18 mouse cellular contexts compared by ENCODE assay signal in genomic region chr14:33053441-33053840, GRCm38 (mm10).
DNase-seq lines count a peak whose midpoint lies in the region; ATAC-seq and TF ChIP-seq lines count a peak whose summit lies in the region.
"Had no signal": no experiment of that assay in that cellular context is flagged by ENCODE, and none has a peak within 500 bp of the region (broad histone marks: within the 10 kb centered on the region; RNA-seq: fewer than 3 reads in every experiment).

No protein-coding gene starts in this region.

- H3K4me1 ChIP-seq in forebrain, embryonic 14.5 days (ENCODE audit: control insufficient read depth, insufficient read depth, low read length), result no peaks in the 10 kb centered on the region
- H3K4me1 ChIP-seq in forebrain, embryonic 11.5 days (replicated peaks; ENCODE audit: control insufficient read depth, insufficient read depth, low read length), result peaks cover 5% of the 10 kb centered on the region; the same call in 1 of the 2 replicates
- H3K4me1 ChIP-seq in hindbrain, embryonic 10.5 days (replicated peaks), result peaks cover 18% of the 10 kb centered on the region
- peaks cover 7% of the 10 kb centered on the region; the same call in 1 of the 2 replicates for H3K4me1 ChIP-seq in hindbrain, postnatal 0 days (ENCODE audit: insufficient read depth, low read length)
- H3K4me1 ChIP-seq in midbrain, embryonic 13.5 days (replicated peaks), result peaks cover 16% of the 10 kb centered on the region
- peaks cover 15% of the 10 kb centered on the region for H3K4me1 ChIP-seq in midbrain, embryonic 15.5 days
- H3K4me1 ChIP-seq: embryonic facial prominence, embryonic 12.5 days had no signal

- H3K27me3 ChIP-seq in forebrain, embryonic 14.5 days (replicated peaks; ENCODE audit: control insufficient read depth, insufficient read depth, low read length), result no peaks in the 10 kb centered on the region
- H3K27me3 ChIP-seq in forebrain, embryonic 11.5 days (ENCODE audit: control insufficient read depth, insufficient read depth, low read length), result no peaks in the 10 kb centered on the region
- H3K27me3 ChIP-seq in hindbrain, embryonic 10.5 days (ENCODE audit: insufficient read depth, poor library complexity, severe bottlenecking), result no peaks in the 10 kb centered on the region
- H3K27me3 ChIP-seq in hindbrain, postnatal 0 days (ENCODE audit: insufficient read depth, low read length), result no peaks in the 10 kb centered on the region
- H3K27me3 ChIP-seq in midbrain, embryonic 13.5 days, result no peaks in the 10 kb centered on the region
- no peaks in the 10 kb centered on the region for H3K27me3 ChIP-seq in midbrain, embryonic 15.5 days (replicated peaks)
- H3K27me3 ChIP-seq: embryonic facial prominence, embryonic 12.5 days; heart, embryonic 13.5 days; hindbrain, embryonic 15.5 days had no signal

- ATAC-seq in forebrain, embryonic 14.5 days, result no peak
- no peak for ATAC-seq in forebrain, embryonic 11.5 days (replicated peaks; ENCODE audit: low FRiP score)
- ATAC-seq in hindbrain, postnatal 0 days, result no peak
- ATAC-seq in midbrain, embryonic 13.5 days, result peak; percentile 63; the same call in 1 of the 2 replicates
- ATAC-seq in midbrain, embryonic 15.5 days (replicated peaks), result no peak; the same call in 1 of the 2 replicates

- no peak overlapping the region for H3K9ac ChIP-seq in forebrain, embryonic 14.5 days (ENCODE audit: low read length)
- no peak overlapping the region for H3K9ac ChIP-seq in forebrain, embryonic 11.5 days (ENCODE audit: low read length)
- H3K9ac ChIP-seq in hindbrain, postnatal 0 days (replicated peaks; ENCODE audit: low read length), result no peak overlapping the region
- H3K9ac ChIP-seq in midbrain, embryonic 13.5 days (replicated peaks), result no peak overlapping the region
- H3K9ac ChIP-seq in midbrain, embryonic 15.5 days, result no peak overlapping the region
- H3K9ac ChIP-seq: embryonic facial prominence, embryonic 12.5 days; heart, embryonic 13.5 days; hindbrain, embryonic 15.5 days had no signal

- no peaks in the 10 kb centered on the region for H3K9me3 ChIP-seq in forebrain, embryonic 14.5 days (replicated peaks; ENCODE audit: control insufficient read depth, low read length)
- H3K9me3 ChIP-seq in forebrain, embryonic 11.5 days (ENCODE audit: control insufficient read depth, low read length), result no peaks in the 10 kb centered on the region
- no peaks in the 10 kb centered on the region for H3K9me3 ChIP-seq in hindbrain, embryonic 10.5 days
- no peaks in the 10 kb centered on the region for H3K9me3 ChIP-seq in hindbrain, postnatal 0 days (ENCODE audit: low read length)
- no peaks in the 10 kb centered on the region for H3K9me3 ChIP-seq in midbrain, embryonic 13.5 days
- H3K9me3 ChIP-seq in midbrain, embryonic 15.5 days, result no peaks in the 10 kb centered on the region
- H3K9me3 ChIP-seq: embryonic facial prominence, embryonic 12.5 days; heart, embryonic 13.5 days; hindbrain, embryonic 15.5 days had no signal

- no peaks in the 10 kb centered on the region for H3K36me3 ChIP-seq in forebrain, embryonic 14.5 days (ENCODE audit: control insufficient read depth, insufficient read depth, low read length)
- no peaks in the 10 kb centered on the region for H3K36me3 ChIP-seq in forebrain, embryonic 11.5 days (ENCODE audit: control insufficient read depth, insufficient read depth, low read length)
- no peaks in the 10 kb centered on the region for H3K36me3 ChIP-seq in hindbrain, embryonic 10.5 days
- H3K36me3 ChIP-seq in hindbrain, postnatal 0 days (ENCODE audit: insufficient read depth, low read length), result no peaks in the 10 kb centered on the region
- H3K36me3 ChIP-seq in midbrain, embryonic 13.5 days, result no peaks in the 10 kb centered on the region
- H3K36me3 ChIP-seq in midbrain, embryonic 15.5 days (replicated peaks), result no peaks in the 10 kb centered on the region
- H3K36me3 ChIP-seq: embryonic facial prominence, embryonic 12.5 days; heart, embryonic 13.5 days; hindbrain, embryonic 15.5 days had no signal

- H3K4me2 ChIP-seq in forebrain, embryonic 14.5 days (ENCODE audit: low read length), result no peak overlapping the region
- no peak overlapping the region for H3K4me2 ChIP-seq in forebrain, embryonic 11.5 days (ENCODE audit: low read depth, low read length, severe bottlenecking)
- H3K4me2 ChIP-seq in hindbrain, postnatal 0 days (ENCODE audit: low read depth, low read length), result no peak overlapping the region
- no peak overlapping the region for H3K4me2 ChIP-seq in midbrain, embryonic 13.5 days (replicated peaks)
- no peak overlapping the region for H3K4me2 ChIP-seq in midbrain, embryonic 15.5 days
- H3K4me2 ChIP-seq: embryonic facial prominence, embryonic 12.5 days; heart, embryonic 13.5 days; hindbrain, embryonic 15.5 days had no signal

- H3K27ac ChIP-seq in forebrain, embryonic 14.5 days (ENCODE audit: low read depth, low read length), result no peak overlapping the region
- no peak overlapping the region for H3K27ac ChIP-seq in forebrain, embryonic 11.5 days (ENCODE audit: low read depth, low read length)
- H3K27ac ChIP-seq in hindbrain, embryonic 10.5 days, result peak overlapping the region; percentile 72
- H3K27ac ChIP-seq in hindbrain, postnatal 0 days, result no peak overlapping the region
- H3K27ac ChIP-seq in midbrain, embryonic 13.5 days, result peak overlapping the region; percentile 14; the same call in 1 of the 2 replicates
- H3K27ac ChIP-seq in midbrain, embryonic 15.5 days, result no peak overlapping the region
- H3K27ac ChIP-seq: embryonic facial prominence, embryonic 12.5 days; heart, adult 2 months; heart, embryonic 13.5 days; hindbrain, embryonic 15.5 days had no signal

- 39% methylated on average over 8 of the region's 8 CpGs for WGBS in forebrain, embryonic 14.5 days
- 50% methylated on average over 8 of the region's 8 CpGs for WGBS in forebrain, embryonic 11.5 days
- 52% methylated on average over 8 of the region's 8 CpGs for WGBS in hindbrain, embryonic 10.5 days
- 29% methylated on average over 8 of the region's 8 CpGs for WGBS in hindbrain, postnatal 0 days
- WGBS in midbrain, embryonic 13.5 days, result 28% methylated on average over 8 of the region's 8 CpGs
- 27% methylated on average over 8 of the region's 8 CpGs for WGBS in midbrain, embryonic 15.5 days

- peak; percentile 34 for DNase-seq in forebrain, embryonic 14.5 days (ENCODE audit: low spot score)
- no peak for DNase-seq in forebrain, embryonic 11.5 days (ENCODE audit: low spot score)
- no peak for DNase-seq in hindbrain, embryonic 10.5 days (ENCODE audit: low spot score)
- no peak for DNase-seq in hindbrain, postnatal 0 days (ENCODE audit: low spot score)
- no peak for DNase-seq in thymus, postnatal 10 days (ENCODE audit: low spot score in 2 of 2)
- DNase-seq: adrenal gland, adult 2 months; adrenal gland, postnatal 25 days; cerebellum, adult 2 months; gastrocnemius, postnatal 36 days; heart, adult 2 months; heart, postnatal 36 days; kidney, adult 11 months; kidney, adult 9 months had no signal

- no peak overlapping the region for H3K4me3 ChIP-seq in forebrain, embryonic 14.5 days (ENCODE audit: low read depth, low read length)
- no peak overlapping the region for H3K4me3 ChIP-seq in forebrain, embryonic 11.5 days (ENCODE audit: low read depth, low read length)
- H3K4me3 ChIP-seq in hindbrain, embryonic 10.5 days, result no peak overlapping the region
- no peak overlapping the region for H3K4me3 ChIP-seq in hindbrain, postnatal 0 days (ENCODE audit: low read length)
- H3K4me3 ChIP-seq in midbrain, embryonic 13.5 days (replicated peaks), result no peak overlapping the region
- no peak overlapping the region for H3K4me3 ChIP-seq in midbrain, embryonic 15.5 days
- H3K4me3 ChIP-seq: embryonic facial prominence, embryonic 12.5 days; heart, adult 2 months; heart, embryonic 13.5 days; hindbrain, embryonic 15.5 days had no signal

- no peak for TF ChIP-seq CTCF in hindbrain, postnatal 0 days (IDR thresholded peaks at IDR 0.05; ENCODE audit: low read depth)

Comparison
In these comparisons a context has a peak if more than half of its experiments do, and no peak if none do; other contexts are left out.
1. H3K27ac ChIP-seq: peak in hindbrain, embryonic 10.5 days (single experiment) and midbrain, embryonic 13.5 days (single experiment); none in forebrain, embryonic 14.5 days (single experiment), forebrain, embryonic 11.5 days (single experiment), hindbrain, postnatal 0 days (single experiment) and midbrain, embryonic 15.5 days (single experiment).